Mouse (Mus musculus): Measurements from ENCODE around the gene Dap3. TPM values are rescaled to one million over a fixed set of nuclear protein-coding genes. Genes with fewer than 3 reads are reported as not detected.
A peak's percentile ranks its signal among the peaks of the same experiment; 100 is the strongest.
"Not testable (repeated sequence)": the region's sequence is repeated elsewhere in the genome, so short reads cannot be mapped to it uniquely, and the experiment has no call there.

Gene Dap3
- polyA plus RNA-seq, 1 experiment from 2014 or later, result 205 TPM

- no peak overlapping the region for H3K4me3 ChIP-seq (ENCODE audit: low read depth, low read length)
- H3K4me1 ChIP-seq (replicated peaks; ENCODE audit: control insufficient read depth, insufficient read depth, low read length), result no peaks in the 10 kb centered on the region
- 0 out of 2 replicates have a peak overlapping the region, but pooled peaks have one; percentile 16 for H3K27ac ChIP-seq (ENCODE audit: low read depth, low read length)
- no peaks in the 10 kb centered on the region for H3K27me3 ChIP-seq (replicated peaks; ENCODE audit: control insufficient read depth, insufficient read depth, low read length)
- H3K9ac ChIP-seq (ENCODE audit: low read depth, low read length), result no peak overlapping the region
- no peaks in the 10 kb centered on the region for H3K9me3 ChIP-seq (ENCODE audit: control insufficient read depth, low read length)
- ATAC-seq (replicated peaks; ENCODE audit: low FRiP score) (no peak), DNase-seq (ENCODE audit: low spot score) (no peak)
- no peak overlapping the region for H3K4me2 ChIP-seq
- 87% methylated on average over 6 of the region's 6 CpGs for WGBS
- peaks cover 61% of the 10 kb centered on the region for H3K36me3 ChIP-seq (ENCODE audit: control insufficient read depth, insufficient read depth, low read length)
Observed at GRCm38 (mm10) chr3:88905209-88905608, 45.8 kb downstream of the Dap3 start.

- ATAC-seq (replicated peaks; ENCODE audit: low FRiP score) (no peak), DNase-seq (ENCODE audit: low spot score) (no peak)
- no peak overlapping the region for H3K27ac ChIP-seq (ENCODE audit: low read depth, low read length)
- no peaks in the 10 kb centered on the region for H3K9me3 ChIP-seq (ENCODE audit: control insufficient read depth, low read length)
- H3K4me2 ChIP-seq, result no peak overlapping the region
- WGBS, result 90% methylated on average over 3 of the region's 3 CpGs
- peaks cover 57% of the 10 kb centered on the region for H3K36me3 ChIP-seq (ENCODE audit: control insufficient read depth, insufficient read depth, low read length)
- no peak overlapping the region for H3K4me3 ChIP-seq (ENCODE audit: low read depth, low read length)
- H3K9ac ChIP-seq (ENCODE audit: low read depth, low read length), result no peak overlapping the region
- no peaks in the 10 kb centered on the region for H3K4me1 ChIP-seq (replicated peaks; ENCODE audit: control insufficient read depth, insufficient read depth, low read length)
- no peaks in the 10 kb centered on the region for H3K27me3 ChIP-seq (replicated peaks; ENCODE audit: control insufficient read depth, insufficient read depth, low read length)
Observed at GRCm38 (mm10) chr3:88904803-88905202, 46.2 kb downstream of the Dap3 start.

- not testable (repeated sequence) for H3K4me2 ChIP-seq; H3K27me3 ChIP-seq (replicated peaks; ENCODE audit: control insufficient read depth, insufficient read depth, low read length); ATAC-seq (replicated peaks; ENCODE audit: low FRiP score); H3K36me3 ChIP-seq (ENCODE audit: control insufficient read depth, insufficient read depth, low read length); H3K9ac ChIP-seq (ENCODE audit: low read depth, low read length); H3K9me3 ChIP-seq (ENCODE audit: control insufficient read depth, low read length); H3K27ac ChIP-seq (ENCODE audit: low read depth, low read length); H3K4me1 ChIP-seq (replicated peaks; ENCODE audit: control insufficient read depth, insufficient read depth, low read length); H3K4me3 ChIP-seq (ENCODE audit: low read depth, low read length); DNase-seq (ENCODE audit: low spot score)
- WGBS, result 93% methylated on average over 7 of the region's 7 CpGs
Observed at GRCm38 (mm10) chr3:88893011-88893410, 58.0 kb downstream of the Dap3 start.

DNA sequence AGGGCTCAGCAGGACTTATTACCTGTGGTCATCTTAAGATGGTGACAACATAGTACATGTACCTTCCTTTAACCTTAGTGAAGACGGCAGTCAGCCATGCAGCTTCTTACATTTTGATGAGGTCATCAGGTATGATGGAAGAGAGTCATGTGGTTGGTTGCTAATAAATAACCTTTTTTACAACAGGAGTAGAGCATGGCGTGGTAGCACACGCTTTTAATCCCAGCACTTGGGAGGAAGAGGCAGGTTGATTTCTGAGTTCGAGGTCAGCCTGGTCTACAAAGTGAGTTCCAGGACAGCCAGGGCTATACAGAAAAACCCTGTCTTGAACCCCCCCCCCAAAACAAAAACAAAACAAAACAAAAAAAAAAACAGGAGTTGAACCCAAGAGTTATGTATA, 68.4 kb downstream of the Dap3 start:
- H3K27me3 ChIP-seq (replicated peaks; ENCODE audit: control insufficient read depth, insufficient read depth, low read length); H3K27ac ChIP-seq (ENCODE audit: low read depth, low read length); H3K4me3 ChIP-seq (ENCODE audit: low read depth, low read length); H3K9me3 ChIP-seq (ENCODE audit: control insufficient read depth, low read length); H3K9ac ChIP-seq (ENCODE audit: low read depth, low read length); ATAC-seq (replicated peaks; ENCODE audit: low FRiP score); H3K4me2 ChIP-seq; H3K36me3 ChIP-seq (ENCODE audit: control insufficient read depth, insufficient read depth, low read length); H3K4me1 ChIP-seq (replicated peaks; ENCODE audit: control insufficient read depth, insufficient read depth, low read length); DNase-seq (ENCODE audit: low spot score): not testable (repeated sequence)
- 94% methylated on average over 4 of the region's 4 CpGs for WGBS

Other genes with a start within 250 kb of the Dap3 start
- 33.9 and 34.4 TPM in 2 replicates for gene Rit1, start 234.3 kb downstream of the Dap3 start, polyA plus RNA-seq (2014; fragmentation: Nextera tagmentation; extraction: Ambion mirVana)
- 4.7 and 5.2 TPM in 2 replicates for gene Syt11, start 176.0 kb downstream of the Dap3 start, polyA plus RNA-seq (2014; fragmentation: Nextera tagmentation; extraction: Ambion mirVana)
- gene Gon4l, start 116.0 kb downstream of the Dap3 start, polyA plus RNA-seq (2014; fragmentation: Nextera tagmentation; extraction: Ambion mirVana), result 14.1 and 14.3 TPM in 2 replicates
- gene Msto1, start 37.2 kb downstream of the Dap3 start, polyA plus RNA-seq (2014; fragmentation: Nextera tagmentation; extraction: Ambion mirVana), result 49.1 and 51.5 TPM in 2 replicates
- gene Ash1l, start 559 bp downstream of the Dap3 start, polyA plus RNA-seq (2014; fragmentation: Nextera tagmentation; extraction: Ambion mirVana), result 11.1 and 13.4 TPM in 2 replicates
- gene Rusc1, start 142.1 kb upstream of the Dap3 start, polyA plus RNA-seq (2014; fragmentation: Nextera tagmentation; extraction: Ambion mirVana), result 11.3 and 11.7 TPM in 2 replicates
- 0.14 TPM in 1 of 2 replicates, not detected in the other for gene Gm43738, start 149.9 kb upstream of the Dap3 start, polyA plus RNA-seq (2014; fragmentation: Nextera tagmentation; extraction: Ambion mirVana)
- 284 and 300 TPM in 2 replicates for gene Fdps, start 150.8 kb upstream of the Dap3 start, polyA plus RNA-seq (2014; fragmentation: Nextera tagmentation; extraction: Ambion mirVana)
- 117 and 144 TPM in 2 replicates for gene Pklr, start 185.0 kb upstream of the Dap3 start, polyA plus RNA-seq (2014; fragmentation: Nextera tagmentation; extraction: Ambion mirVana)
- gene Hcn3, start 209.0 kb upstream of the Dap3 start, polyA plus RNA-seq (2014; fragmentation: Nextera tagmentation; extraction: Ambion mirVana), result 1.2 and 1.6 TPM in 2 replicates
- 18.8 and 22.8 TPM in 2 replicates for gene Clk2, start 213.6 kb upstream of the Dap3 start, polyA plus RNA-seq (2014; fragmentation: Nextera tagmentation; extraction: Ambion mirVana)
- gene Scamp3, start 226.3 kb upstream of the Dap3 start, polyA plus RNA-seq (2014; fragmentation: Nextera tagmentation; extraction: Ambion mirVana), result 110 and 116 TPM in 2 replicates
- 12.7 and 13.5 TPM in 2 replicates for gene Fam189b, start 232.0 kb upstream of the Dap3 start, polyA plus RNA-seq (2014; fragmentation: Nextera tagmentation; extraction: Ambion mirVana)